Mouse (Mus musculus): Measurements from ENCODE around the gene Inpp5b.

DNA sequence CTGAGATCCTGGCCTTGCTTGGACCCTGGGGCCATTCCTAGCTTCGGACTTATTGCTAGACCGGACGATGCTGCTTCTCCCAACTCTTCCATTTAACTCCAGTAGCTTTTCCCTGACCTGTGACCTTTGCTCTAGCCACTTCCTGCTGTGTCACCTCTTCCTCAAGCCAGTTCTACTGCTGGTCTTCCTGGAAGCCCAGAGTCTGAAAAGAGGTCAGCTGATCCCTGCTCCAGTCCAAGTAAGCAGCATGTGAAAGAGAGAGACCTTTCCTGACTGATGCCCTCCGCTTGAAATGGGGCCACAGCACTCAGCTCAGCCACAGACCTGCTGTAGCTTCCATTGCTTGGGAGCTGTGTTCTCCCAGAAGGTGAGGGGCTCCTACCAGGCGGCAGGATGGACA, 4.2 kb upstream of the Inpp5b start:
- TF ChIP-seq POLR2A (IDR thresholded peaks at IDR 0.05; ENCODE audit: borderline replicate concordance, control insufficient read depth, low read depth, low read length) (no peak), CTCF (IDR thresholded peaks at IDR 0.05; ENCODE audit: control insufficient read depth, insufficient read depth, low read length) (no peak)

Measured in bone marrow, adult 2 months (tissue).